Mouse (Mus musculus) cerebral cortex, adult 2 months (tissue): ENCODE data around the gene Gpatch2.

ENCODE experiments used
- WGBS: fragments of 180-500 bp; shearing (Covaris S2); methylation state at CpG from one replicate; pipeline ENCODE4 v1.1.7; 2018; 5-methylcytosine and 5-hydroxymethylcytosine counted together

Gpatch2 gene

DNA sequence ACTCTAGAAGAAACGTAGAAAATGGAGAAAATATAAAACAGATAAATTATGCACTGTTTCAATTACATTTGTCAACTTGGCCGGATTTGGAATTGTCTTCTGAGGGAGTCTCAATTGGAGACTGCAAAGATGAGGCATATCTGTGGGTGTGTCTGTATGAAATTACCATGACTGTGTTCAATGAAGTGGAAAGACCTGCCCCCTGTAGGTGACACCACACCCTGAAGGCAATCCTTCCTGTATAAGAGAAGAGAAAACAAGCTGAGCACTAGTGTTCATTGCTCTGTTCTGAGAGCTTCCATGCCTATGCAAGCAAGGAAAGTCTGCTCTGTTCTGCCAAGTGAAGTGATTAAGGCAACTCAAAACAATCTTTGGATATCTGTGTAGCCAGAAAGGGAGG is 153.7 kb downstream of the Gpatch2 start:
- WGBS, result 70% methylated on average over 2 of the region's 2 CpGs

DNA sequence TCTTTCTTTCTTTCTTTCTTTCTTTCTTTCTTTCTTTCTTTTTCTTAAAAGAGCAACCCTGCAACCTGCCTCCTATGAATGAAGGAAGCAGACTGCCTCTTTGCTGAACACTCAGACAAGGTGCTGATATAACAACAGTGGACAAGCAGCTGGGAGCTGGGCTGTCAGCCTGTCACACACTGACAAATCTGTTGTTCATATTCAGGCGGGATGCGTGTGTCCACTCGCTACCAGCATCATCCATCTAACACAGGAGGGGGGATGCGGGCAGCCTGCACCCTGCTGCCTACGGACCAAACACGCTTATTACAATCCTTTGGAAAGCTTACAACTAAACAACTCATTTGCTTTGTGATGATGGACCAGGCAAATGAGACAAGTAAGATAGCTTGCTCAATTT is 158.2 kb downstream of the Gpatch2 start:
- WGBS, result 83% methylated on average over 6 of the region's 6 CpGs

DNA sequence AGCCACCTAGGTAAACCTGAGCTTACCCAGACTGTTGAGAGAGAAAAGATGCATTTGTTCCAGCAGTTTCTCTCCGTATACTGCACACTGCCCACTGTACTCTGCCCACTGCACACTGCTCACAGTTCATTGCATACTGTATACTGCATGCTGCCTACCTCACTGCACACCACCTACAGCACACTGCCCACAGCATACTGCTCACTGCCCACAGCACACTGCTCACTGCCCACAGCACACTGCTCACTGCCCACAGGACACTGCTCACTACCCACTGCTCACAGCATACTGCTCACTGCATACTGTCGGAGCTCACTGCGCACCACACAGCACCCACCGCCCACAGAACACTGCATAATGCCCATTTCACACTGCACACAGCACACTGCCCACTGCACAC is 159.1 kb downstream of the Gpatch2 start:
- WGBS, result 91% methylated on average over 4 of the region's 4 CpGs

DNA sequence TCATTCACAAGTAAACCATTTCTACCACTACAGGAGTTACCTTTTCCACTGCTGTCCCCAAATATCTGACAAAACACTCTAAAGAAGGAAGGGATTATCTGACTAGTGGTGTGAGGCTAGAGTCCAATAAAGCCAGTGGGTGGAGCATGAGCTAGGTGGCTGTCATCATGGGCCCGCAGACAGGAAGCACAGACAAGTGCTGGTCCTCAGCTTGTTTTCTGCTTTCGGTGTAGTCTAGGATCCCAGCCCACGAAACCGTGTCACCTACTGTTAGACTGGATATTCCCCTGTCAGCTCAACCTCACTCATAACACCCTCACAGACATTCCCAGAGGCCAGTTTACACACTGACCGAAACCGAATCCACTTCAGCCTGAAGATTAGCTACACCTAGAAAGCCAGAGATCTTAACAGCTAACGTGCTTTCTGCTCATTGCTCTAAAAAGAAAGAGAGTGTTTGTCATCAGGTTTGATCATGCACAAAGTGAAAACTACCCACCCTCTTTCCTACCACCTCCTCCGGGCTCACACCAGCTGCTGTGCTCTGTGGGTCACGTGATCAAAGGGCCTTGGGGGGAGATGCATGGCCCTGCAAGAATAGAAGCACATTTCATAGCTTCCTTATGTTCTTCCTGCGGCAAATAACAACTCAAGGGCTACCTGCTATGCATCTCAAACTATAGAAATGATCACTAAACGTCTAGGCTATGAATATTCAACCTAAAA is 161.8 kb downstream of the Gpatch2 start:
- WGBS, result 71% methylated on average over 11 of the region's 11 CpGs

DNA sequence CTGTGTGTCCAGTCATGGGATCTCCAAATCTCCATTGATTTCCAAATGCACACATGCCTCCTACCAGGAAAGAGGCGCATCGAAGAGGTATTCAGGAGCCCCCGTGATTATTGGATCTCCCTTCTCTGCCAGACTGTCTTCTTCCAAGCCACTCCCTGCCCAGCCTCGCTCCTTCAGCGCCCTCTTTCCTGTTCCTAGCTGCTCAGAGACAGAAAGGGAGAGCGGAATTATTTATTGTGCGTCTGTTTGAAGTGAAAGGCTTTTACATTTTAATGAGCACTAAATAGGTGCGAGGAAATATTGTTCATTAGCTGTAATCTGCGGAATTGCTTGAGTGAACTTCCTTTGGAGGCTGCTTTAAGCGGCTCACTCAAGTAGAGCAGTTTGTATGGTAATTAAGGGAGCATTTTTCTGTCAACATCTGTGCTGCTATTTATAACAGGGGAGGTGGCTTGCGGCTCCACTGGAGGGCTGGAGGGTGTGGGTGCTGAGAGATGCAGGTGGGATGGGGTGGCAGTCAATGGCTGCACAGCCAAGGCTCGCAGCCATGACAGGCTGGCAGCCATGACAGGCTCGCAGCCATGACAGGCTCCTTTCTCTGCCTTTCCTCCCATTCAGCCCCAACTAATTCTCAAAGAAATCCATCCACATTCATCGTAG is 162.7 kb downstream of the Gpatch2 start:
- 42% methylated on average over 14 of the region's 14 CpGs for WGBS

DNA sequence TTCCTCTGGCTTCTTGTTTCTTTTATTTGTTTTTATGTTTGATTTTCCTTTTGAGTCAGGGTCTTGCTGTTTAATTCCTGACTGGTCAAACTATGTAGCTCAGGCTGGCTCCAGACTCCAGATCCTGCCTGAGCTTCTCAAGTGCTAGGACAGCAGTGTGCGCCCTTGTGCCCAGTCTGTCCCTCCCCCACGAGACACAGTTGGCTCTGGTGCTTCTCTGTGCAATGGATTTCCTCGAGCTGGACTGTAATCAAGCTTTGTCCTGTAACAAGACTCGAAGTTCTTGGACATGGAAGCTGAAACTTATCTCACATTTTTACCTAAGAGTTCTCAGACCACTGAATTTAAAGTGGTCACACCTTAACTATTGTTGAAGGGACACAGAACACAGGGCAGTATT is 174.2 kb downstream of the Gpatch2 start:
- WGBS, result 77% methylated on average over 4 of the region's 4 CpGs

DNA sequence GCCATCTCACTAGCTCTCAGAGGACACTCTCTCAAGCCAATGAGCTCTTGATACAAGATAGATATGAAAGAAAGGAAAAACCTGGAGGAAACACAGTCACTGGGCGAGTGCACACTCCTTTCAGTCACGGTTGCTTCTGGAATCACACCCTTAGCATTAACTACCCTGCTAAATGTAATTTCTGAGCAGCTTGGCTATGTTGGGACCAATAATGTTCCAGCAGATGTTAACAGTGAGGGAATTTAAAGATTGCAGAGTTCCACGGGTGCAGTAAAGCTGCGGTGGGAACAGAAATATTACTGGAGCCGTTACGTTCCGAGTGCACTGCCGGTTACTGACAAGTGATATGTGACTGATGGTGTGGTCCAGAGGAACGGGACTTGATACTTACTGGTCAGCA is 185.5 kb downstream of the Gpatch2 start:
- 89% methylated on average over 9 of the region's 9 CpGs for WGBS
